Mouse (Mus musculus): Measurements from ENCODE around the gene Prlh.
A peak's percentile ranks its signal among the peaks of the same experiment; 100 is the strongest.

Gene Prlh

DNA sequence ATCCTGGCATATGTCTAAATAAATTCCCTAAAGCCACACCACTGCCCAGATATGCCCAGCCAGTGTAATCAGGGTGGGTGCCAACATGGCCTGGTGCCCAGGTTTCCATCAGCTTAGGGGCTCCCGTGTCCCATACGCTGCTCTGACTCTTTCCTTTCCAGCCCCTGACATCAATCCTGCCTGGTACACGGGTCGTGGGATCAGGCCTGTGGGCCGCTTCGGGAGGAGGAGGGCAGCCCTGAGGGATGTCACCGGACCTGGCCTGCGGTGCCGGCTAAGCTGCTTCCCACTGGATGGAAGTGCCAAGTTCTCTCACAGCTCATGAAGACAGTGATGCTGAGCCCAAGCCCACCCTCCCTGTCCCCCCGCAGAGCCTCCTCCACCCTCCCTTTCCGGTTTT, 780 bp downstream of the Prlh start:
- no peak for DNase-seq (ENCODE audit: low read depth, low spot score)

- DNase-seq (ENCODE audit: low read depth, low spot score): peak; percentile 76
Measured at GRCm38 (mm10) chr1:90956245-90957096, 3.6 kb downstream of the Prlh start.

DNA sequence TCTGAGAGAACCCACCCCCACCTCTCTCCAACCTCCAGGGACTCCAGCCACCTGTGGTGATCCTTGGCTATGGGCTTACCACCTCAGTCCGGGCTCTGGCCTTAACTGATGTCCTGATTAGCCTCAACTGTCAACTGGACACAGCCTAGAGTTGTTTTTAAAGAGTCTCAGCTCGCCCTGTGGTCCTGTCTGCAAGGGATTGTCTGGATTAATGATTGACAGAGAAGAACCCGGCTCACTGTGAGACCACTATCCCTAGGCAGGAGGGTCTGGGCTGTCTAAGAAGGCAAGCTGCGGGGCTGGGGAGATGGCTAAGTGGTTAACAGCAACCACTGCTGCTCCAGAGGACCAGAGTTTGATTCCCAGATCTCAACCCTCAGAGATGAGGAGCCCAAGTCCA, 9.6 kb downstream of the Prlh start:
- DNase-seq (ENCODE audit: low read depth, low spot score): no peak

DNA sequence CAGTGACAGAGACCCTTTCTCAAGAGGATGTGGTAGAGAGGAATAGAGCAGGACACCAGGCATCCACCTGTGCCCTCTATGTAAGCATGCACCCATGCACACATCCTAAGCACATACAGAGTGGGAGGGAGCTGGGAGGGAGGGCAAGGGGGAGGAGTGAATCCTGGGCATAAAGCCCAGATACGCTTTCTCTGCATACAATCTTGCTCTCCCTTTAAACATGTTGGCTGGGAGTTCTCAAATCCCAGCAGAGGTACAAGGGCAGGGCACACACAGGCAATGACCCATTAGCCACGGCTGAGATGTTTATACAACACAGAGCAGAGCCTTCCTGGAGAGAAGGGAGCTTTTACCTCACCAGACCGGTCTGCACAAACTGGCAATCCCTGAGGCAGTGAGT, 10.1 kb downstream of the Prlh start:
- no peak for DNase-seq (ENCODE audit: low read depth, low spot score)

DNA sequence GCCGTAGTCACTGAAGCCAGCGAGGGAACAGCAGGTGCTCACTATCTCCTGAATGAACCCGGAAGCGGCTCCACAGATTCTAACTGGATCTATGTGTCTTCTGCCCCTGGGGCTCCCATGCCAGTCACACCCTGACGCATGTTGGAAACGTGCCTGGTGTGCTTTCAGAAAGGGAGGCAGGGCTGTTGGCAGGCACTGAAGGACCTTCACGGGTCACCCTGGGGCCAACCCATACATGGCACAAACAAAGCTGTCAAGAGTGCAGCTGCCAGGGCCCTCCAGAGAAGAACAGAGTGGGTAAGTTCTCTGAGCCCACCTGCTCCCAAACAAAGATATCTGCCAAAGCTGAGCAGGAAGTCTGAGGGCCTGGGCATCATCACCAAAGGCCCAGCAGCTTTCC, 14.7 kb downstream of the Prlh start:
- no peak for DNase-seq (ENCODE audit: low read depth, low spot score)

GRCm38 (mm10) chr1:90968649-90969048, 15.7 kb downstream of the Prlh start:
- no peak for DNase-seq (ENCODE audit: low read depth, low spot score)

DNA sequence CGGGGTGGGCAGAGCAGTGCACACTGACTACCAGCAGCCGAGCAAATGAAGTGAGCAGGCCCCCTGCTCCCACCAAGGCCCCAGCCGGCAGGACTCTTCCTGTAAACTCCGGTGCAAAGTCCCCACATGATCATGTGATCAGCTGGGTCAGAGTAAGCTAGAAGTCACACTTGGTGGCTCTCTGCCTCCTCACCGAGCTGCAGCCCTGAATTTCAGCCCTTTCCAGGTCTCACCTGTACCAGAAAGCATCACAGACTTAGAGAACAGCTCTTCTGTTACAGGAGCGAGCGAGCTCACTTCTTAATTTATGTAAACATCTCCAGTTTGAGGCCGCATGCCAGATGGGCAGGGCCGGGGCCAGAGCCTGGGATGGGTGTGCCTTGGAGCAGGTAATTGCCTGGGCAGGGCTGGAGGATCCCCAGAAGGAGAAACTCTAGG, 16.5 kb downstream of the Prlh start, which contains the start of gene Rab17:
Gene Rab17, minus strand, starts transcription at position 315 of the 438 bp plus-strand sequence.
- no peak for DNase-seq (ENCODE audit: low read depth, low spot score)

- no peak for DNase-seq (ENCODE audit: low read depth, low spot score)
Measured at GRCm38 (mm10) chr1:90969881-90970390, 17.0 kb downstream of the Prlh start.

- DNase-seq (ENCODE audit: low read depth, low spot score): peak; percentile 81
Measured at GRCm38 (mm10) chr1:90972911-90973573, 20.1 kb downstream of the Prlh start.

DNA sequence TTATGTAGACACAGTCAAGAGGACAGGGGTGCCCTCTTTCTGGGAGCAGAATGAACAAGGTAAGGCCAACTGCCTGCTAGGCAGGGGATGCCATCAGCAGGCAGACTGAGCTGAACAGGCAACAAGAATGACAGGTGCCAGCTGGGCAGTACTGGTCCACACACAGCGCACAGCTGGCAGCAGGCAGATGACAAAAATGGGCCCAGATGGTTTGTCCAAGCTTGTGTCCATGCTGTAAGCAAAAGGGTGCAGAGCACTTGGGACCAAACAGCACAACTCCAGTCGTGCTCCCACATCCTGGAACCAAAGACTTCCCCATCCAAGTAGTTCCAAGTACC, 20.6 kb downstream of the Prlh start:
- no peak for DNase-seq (ENCODE audit: low read depth, low spot score)

DNA sequence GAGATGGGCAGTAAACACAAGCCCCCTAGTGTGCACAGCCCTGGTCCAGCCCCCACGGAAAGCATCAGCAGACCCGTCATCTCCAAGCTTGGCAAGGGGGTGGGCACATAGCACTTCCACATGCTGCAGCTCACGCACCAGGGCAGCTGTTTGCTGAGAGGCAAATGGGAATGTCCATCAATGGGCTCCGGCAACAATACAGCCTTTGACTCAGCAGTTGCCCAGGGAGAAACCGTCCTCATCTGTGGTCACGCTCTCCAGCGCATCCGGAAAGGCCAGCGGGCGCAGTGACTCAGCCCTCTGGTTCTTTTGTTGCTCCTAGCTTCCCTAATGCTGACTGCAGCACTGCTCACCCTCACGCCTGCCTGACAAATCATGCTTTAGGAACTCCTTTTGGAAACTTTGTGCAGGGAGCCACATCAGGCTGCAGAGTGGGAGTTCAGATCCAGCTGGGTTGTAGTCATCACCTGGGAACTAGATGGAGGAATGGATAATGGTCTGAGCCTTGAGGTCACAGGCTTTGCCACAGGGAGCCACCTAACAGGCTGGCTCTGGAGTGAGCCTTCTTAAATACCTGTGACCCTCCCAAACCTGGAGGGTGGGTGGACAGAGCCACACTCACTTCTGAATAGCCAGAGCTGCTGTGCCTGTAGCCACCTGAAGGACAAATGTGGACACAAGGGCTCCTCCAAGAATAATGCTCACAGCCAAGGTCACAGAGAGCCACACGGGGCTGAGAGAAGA, 22.2 kb downstream of the Prlh start:
- no peak for DNase-seq (ENCODE audit: low read depth, low spot score)

DNA sequence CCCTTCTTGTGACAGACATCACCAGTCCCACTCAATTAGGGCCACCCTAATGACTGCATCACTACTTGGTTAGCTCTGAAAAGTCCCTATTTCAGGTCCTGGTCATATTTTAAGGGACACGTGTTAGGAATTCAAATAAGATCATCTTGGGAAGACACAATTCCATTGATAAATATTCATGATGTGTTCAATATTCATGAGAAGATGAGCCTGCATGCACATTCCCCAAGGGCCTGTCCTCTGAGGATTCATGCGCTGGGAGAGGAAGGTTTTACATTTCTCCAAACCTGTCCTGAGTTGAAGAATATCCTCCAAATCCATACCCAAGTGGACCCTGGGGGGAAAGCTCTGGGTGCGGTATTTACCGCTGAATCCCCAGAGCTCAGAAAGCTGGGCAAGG, 23.1 kb downstream of the Prlh start:
- no peak for DNase-seq (ENCODE audit: low read depth, low spot score)

- DNase-seq (ENCODE audit: low read depth, low spot score): no peak
Measured at GRCm38 (mm10) chr1:90980638-90981330, 27.9 kb downstream of the Prlh start.

GRCm38 (mm10) chr1:90981346-90981745, 28.4 kb downstream of the Prlh start:
- DNase-seq (ENCODE audit: low read depth, low spot score): no peak

- DNase-seq (ENCODE audit: low read depth, low spot score): no peak
Measured at GRCm38 (mm10) chr1:90995916-90996315, 43.0 kb downstream of the Prlh start.

DNA sequence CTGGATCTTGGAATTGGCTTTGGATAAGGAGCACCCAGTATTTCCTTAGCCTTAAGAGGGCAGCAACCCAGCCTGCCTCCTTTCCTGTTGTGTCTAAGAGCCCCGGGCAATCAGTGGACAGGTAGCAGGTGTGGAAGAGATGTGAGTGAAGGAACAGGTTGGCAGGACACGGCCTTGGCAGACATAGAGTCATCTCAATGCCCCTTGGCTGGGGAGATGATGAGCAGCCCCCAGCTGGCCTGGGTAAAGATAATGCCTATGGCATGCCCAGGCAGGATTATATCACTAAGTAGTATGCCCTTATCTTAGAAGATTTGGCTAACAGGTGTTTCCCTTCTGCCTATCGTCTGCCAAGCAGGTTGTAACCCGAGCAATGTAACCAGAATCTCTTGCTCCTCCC, 44.2 kb downstream of the Prlh start:
- no peak for DNase-seq (ENCODE audit: low read depth, low spot score)

- DNase-seq (ENCODE audit: low read depth, low spot score): no peak
Measured at GRCm38 (mm10) chr1:90997641-90998040, 44.7 kb downstream of the Prlh start.

DNA sequence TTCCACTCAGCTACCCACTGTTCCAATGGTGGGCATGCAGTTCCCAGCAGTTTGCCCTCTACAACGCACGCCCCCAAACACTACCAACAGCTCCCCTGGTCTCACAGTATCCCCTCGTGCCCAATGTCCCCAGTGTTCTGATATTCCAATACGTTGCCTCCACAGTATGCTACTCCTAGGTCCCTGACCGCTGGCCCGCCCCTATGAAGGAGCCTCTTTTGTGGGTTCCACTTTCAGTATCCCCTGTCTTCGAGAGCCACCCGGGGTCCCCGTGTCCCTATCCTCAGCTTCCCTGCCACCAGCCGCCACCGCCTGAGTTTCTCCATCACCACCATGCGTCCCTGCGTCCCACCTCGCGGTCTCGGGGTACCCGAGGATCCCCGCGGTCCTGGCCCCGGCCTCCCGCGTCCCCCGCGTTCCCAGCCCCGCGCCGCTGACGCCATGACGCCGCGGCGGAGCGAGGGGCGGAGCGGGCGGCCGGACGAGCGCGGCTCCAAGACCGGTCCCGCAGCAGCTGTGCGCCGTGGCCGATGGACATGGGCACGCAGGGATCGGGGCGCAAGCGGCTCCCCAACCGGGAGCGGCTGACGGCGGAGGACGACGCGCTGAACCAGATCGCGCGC, 45.5 kb downstream of the Prlh start, which contains the start of gene Lrrfip1:
Gene Lrrfip1, plus strand, starts transcription at position 470 of the 623 bp plus-strand sequence.
- peak; percentile 3 for DNase-seq (ENCODE audit: low read depth, low spot score)

DNA sequence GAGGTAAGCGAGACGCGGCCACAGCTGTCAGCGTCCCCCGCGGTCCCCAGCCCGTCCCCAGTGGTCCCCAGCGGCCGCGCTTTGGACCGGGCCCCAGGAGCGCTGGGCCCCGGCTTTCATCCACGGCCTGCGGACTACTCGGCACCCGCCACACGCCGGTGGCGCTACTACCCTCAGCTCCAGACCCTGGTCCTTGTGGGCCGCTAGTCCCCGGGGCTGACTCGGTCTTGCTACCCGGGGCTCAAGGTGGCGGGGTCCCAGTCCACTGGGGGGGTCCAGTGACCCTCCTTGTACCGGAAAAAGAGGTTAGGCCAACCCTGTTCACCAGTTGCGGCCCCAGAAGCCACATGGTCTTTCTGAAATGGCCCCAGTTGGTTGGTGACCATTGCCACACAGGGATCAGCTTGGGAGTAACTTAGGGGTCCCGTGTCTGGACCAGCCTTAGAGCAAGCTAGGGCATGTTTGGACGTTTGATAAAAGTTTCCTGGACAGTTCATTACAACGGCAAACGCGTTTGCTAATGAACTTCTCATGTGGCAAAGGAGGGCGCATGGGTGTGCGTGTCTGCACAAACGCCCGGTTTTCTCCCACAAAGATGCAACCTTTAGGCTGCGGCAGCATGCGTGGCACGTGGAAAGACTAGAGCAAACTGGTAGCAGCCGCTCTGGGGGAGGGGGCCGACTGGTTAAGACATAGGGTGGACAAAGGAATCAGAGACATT, 46.1 kb downstream of the Prlh start:
- no peak for DNase-seq (ENCODE audit: low read depth, low spot score)

GRCm38 (mm10) chr1:90999911-91000601, 47.1 kb downstream of the Prlh start:
- no peak for DNase-seq (ENCODE audit: low read depth, low spot score)

Measured in CD4-positive, CD25-positive, alpha-beta regulatory T cell, adult 2 months (primary cell).